Mouse (Mus musculus): ENCODE results near the gene 2210408I21Rik. TPM values are rescaled to one million over a fixed set of nuclear protein-coding genes. Genes with fewer than 3 reads are reported as not detected.
"Not testable (repeated sequence)": the region's sequence is repeated elsewhere in the genome, so short reads cannot be mapped to it uniquely, and the experiment has no call there.

2210408I21Rik gene
- polyA plus RNA-seq (2015; fragmentation: Nextera tagmentation; extraction: Ambion mirVana), result 4.8 and 5.2 TPM in 2 replicates

- Histone ChIP-seq H3K9me3 (replicated peaks) (no peaks in the 10 kb centered on the region), H3K27me3 (no peaks in the 10 kb centered on the region), H3K4me2 (peak within 1 kb of the TSS; percentile 69), H3K4me3 (peak within 1 kb of the TSS; percentile 100), H3K27ac (peak within 1 kb of the TSS; percentile 90), H3K36me3 (no peaks in the 10 kb centered on the region), H3K9ac (peak within 1 kb of the TSS; percentile 96), H3K4me1 (replicated peaks) (no peaks in the 10 kb centered on the region)
- ATAC-seq (replicated peaks; ENCODE audit: insufficient number of reproducible peaks, insufficient read depth, low FRiP score, low read depth), result peak; percentile 94
- under 1% methylated on average over 64 of the region's 65 CpGs for WGBS
Measured at GRCm38 (mm10) chr13:77134931-77135620, at the start of gene 2210408I21Rik, which contains the start of gene Slf1. Gene 2210408I21Rik, plus strand, starts transcription at chr13:77135540. Gene Slf1, minus strand, starts transcription at chr13:77135473.

GRCm38 (mm10) chr13:77092876-77093275 is 42.5 kb upstream of the 2210408I21Rik start:
- not testable (repeated sequence) for H3K9me3 ChIP-seq (replicated peaks); H3K27ac ChIP-seq; ATAC-seq (replicated peaks; ENCODE audit: insufficient number of reproducible peaks, insufficient read depth, low FRiP score, low read depth)

GRCm38 (mm10) chr13:77107734-77108133 is 27.6 kb upstream of the 2210408I21Rik start:
- H3K27ac ChIP-seq, result no peak overlapping the region
- ATAC-seq (replicated peaks; ENCODE audit: insufficient number of reproducible peaks, insufficient read depth, low FRiP score, low read depth), result no peak
- H3K9me3 ChIP-seq (replicated peaks), result no peaks in the 10 kb centered on the region
- no peak overlapping the region for H3K4me3 ChIP-seq
- no peak overlapping the region for H3K9ac ChIP-seq
- no peaks in the 10 kb centered on the region for H3K4me1 ChIP-seq (replicated peaks)
- H3K4me2 ChIP-seq, result no peak overlapping the region
- peaks cover 6% of the 10 kb centered on the region; the same call in 1 of the 2 replicates for H3K36me3 ChIP-seq
- H3K27me3 ChIP-seq, result no peaks in the 10 kb centered on the region

More at GRCm38 (mm10) chr13:77092876-77093275, 42.5 kb upstream of the 2210408I21Rik start:
- H3K4me2 ChIP-seq; H3K4me3 ChIP-seq; H3K4me1 ChIP-seq (replicated peaks); H3K27me3 ChIP-seq; H3K36me3 ChIP-seq; H3K9ac ChIP-seq: not testable (repeated sequence)
- 100% methylated on average over 1 of the region's 1 CpGs for WGBS

- no peak for ATAC-seq (replicated peaks; ENCODE audit: insufficient number of reproducible peaks, insufficient read depth, low FRiP score, low read depth)
- H3K36me3 ChIP-seq, result no peaks in the 10 kb centered on the region
- H3K9ac ChIP-seq, result no peak overlapping the region
- WGBS, result 85% methylated on average over 4 of the region's 4 CpGs
- no peak overlapping the region for H3K4me2 ChIP-seq
- H3K4me1 ChIP-seq (replicated peaks), result no peaks in the 10 kb centered on the region
- H3K9me3 ChIP-seq (replicated peaks), result no peaks in the 10 kb centered on the region
- H3K27ac ChIP-seq, result no peak overlapping the region
- H3K4me3 ChIP-seq, result no peak overlapping the region
- no peaks in the 10 kb centered on the region for H3K27me3 ChIP-seq
Measured at GRCm38 (mm10) chr13:77118695-77119094, 16.6 kb upstream of the 2210408I21Rik start.

- no peak overlapping the region for H3K4me3 ChIP-seq
- H3K9ac ChIP-seq, result no peak overlapping the region
- ATAC-seq (replicated peaks; ENCODE audit: insufficient number of reproducible peaks, insufficient read depth, low FRiP score, low read depth), result no peak
- H3K4me1 ChIP-seq (replicated peaks), result no peaks in the 10 kb centered on the region
- H3K9me3 ChIP-seq (replicated peaks), result no peaks in the 10 kb centered on the region
- WGBS, result 89% methylated on average over 3 of the region's 3 CpGs
- H3K27me3 ChIP-seq, result no peaks in the 10 kb centered on the region
- peaks cover 8% of the 10 kb centered on the region; the same call in 1 of the 2 replicates for H3K36me3 ChIP-seq
- no peak overlapping the region for H3K4me2 ChIP-seq
- H3K27ac ChIP-seq, result no peak overlapping the region
Measured at GRCm38 (mm10) chr13:77125159-77125558, 10.2 kb upstream of the 2210408I21Rik start.

- no peaks in the 10 kb centered on the region for H3K4me1 ChIP-seq (replicated peaks)
- H3K4me3 ChIP-seq, result no peak overlapping the region
- no peaks in the 10 kb centered on the region for H3K27me3 ChIP-seq
- no peak overlapping the region for H3K9ac ChIP-seq
- H3K36me3 ChIP-seq, result peaks cover 8% of the 10 kb centered on the region; the same call in 1 of the 2 replicates
- ATAC-seq (replicated peaks; ENCODE audit: insufficient number of reproducible peaks, insufficient read depth, low FRiP score, low read depth), result no peak
- no peak overlapping the region for H3K27ac ChIP-seq
- 71% methylated on average over 2 of the region's 2 CpGs for WGBS
- H3K9me3 ChIP-seq (replicated peaks), result no peaks in the 10 kb centered on the region
- H3K4me2 ChIP-seq, result no peak overlapping the region
Measured at GRCm38 (mm10) chr13:77128240-77128639, 7.1 kb upstream of the 2210408I21Rik start.

- peak overlapping the region; percentile 29 for H3K27ac ChIP-seq
- H3K9me3 ChIP-seq (replicated peaks), result no peaks in the 10 kb centered on the region
- no peak overlapping the region for H3K9ac ChIP-seq
- no peaks in the 10 kb centered on the region for H3K36me3 ChIP-seq
- no peak overlapping the region for H3K4me3 ChIP-seq
- no peaks in the 10 kb centered on the region for H3K27me3 ChIP-seq
- no peak overlapping the region for H3K4me2 ChIP-seq
- no peak for ATAC-seq (replicated peaks; ENCODE audit: insufficient number of reproducible peaks, insufficient read depth, low FRiP score, low read depth)
- WGBS, result 55% methylated on average over 2 of the region's 2 CpGs
- no peaks in the 10 kb centered on the region for H3K4me1 ChIP-seq (replicated peaks)
Measured at GRCm38 (mm10) chr13:77131132-77131531, 4.2 kb upstream of the 2210408I21Rik start.

- no peaks in the 10 kb centered on the region for H3K4me1 ChIP-seq (replicated peaks)
- peak; percentile 51 for ATAC-seq (replicated peaks; ENCODE audit: insufficient number of reproducible peaks, insufficient read depth, low FRiP score, low read depth)
- peak overlapping the region; percentile 90 for H3K27ac ChIP-seq
- H3K4me3 ChIP-seq, result peak overlapping the region; percentile 100
- H3K4me2 ChIP-seq, result peak overlapping the region; percentile 69
- H3K9ac ChIP-seq, result peak overlapping the region; percentile 96
- H3K9me3 ChIP-seq (replicated peaks), result no peaks in the 10 kb centered on the region
- no peaks in the 10 kb centered on the region for H3K27me3 ChIP-seq
- H3K36me3 ChIP-seq, result no peaks in the 10 kb centered on the region
- WGBS, result under 1% methylated on average over 11 of the region's 11 CpGs
Measured at GRCm38 (mm10) chr13:77135621-77135981, 261 bp downstream of the 2210408I21Rik start.

GRCm38 (mm10) chr13:77140890-77141289 is 5.5 kb downstream of the 2210408I21Rik start:
- Histone ChIP-seq H3K27ac (no peak overlapping the region), H3K36me3 (no peaks in the 10 kb centered on the region), H3K4me2 (no peak overlapping the region), H3K27me3 (no peaks in the 10 kb centered on the region), H3K9ac (no peak overlapping the region), H3K4me3 (no peak overlapping the region), H3K4me1 (replicated peaks) (no peaks in the 10 kb centered on the region), H3K9me3 (replicated peaks) (no peaks in the 10 kb centered on the region)
- no peak for ATAC-seq (replicated peaks; ENCODE audit: insufficient number of reproducible peaks, insufficient read depth, low FRiP score, low read depth)
- 84% methylated on average over 2 of the region's 2 CpGs for whole genome bisulfite sequencing

- Histone ChIP-seq H3K9ac (no peak overlapping the region), H3K4me3 (no peak overlapping the region), H3K36me3 (no peaks in the 10 kb centered on the region), H3K9me3 (replicated peaks) (no peaks in the 10 kb centered on the region), H3K4me2 (no peak overlapping the region), H3K27ac (no peak overlapping the region), H3K27me3 (no peaks in the 10 kb centered on the region), H3K4me1 (replicated peaks) (no peaks in the 10 kb centered on the region)
- ATAC-seq (replicated peaks; ENCODE audit: insufficient number of reproducible peaks, insufficient read depth, low FRiP score, low read depth), result no peak
Measured at GRCm38 (mm10) chr13:77177931-77178330, 42.6 kb downstream of the 2210408I21Rik start.

- no peak overlapping the region for H3K27ac ChIP-seq
- no peaks in the 10 kb centered on the region for H3K4me1 ChIP-seq (replicated peaks)
- no peak overlapping the region for H3K9ac ChIP-seq
- H3K4me3 ChIP-seq, result no peak overlapping the region
- WGBS, result 85% methylated on average over 8 of the region's 8 CpGs
- H3K9me3 ChIP-seq (replicated peaks), result no peaks in the 10 kb centered on the region
- no peaks in the 10 kb centered on the region for H3K27me3 ChIP-seq
- no peak for ATAC-seq (replicated peaks; ENCODE audit: insufficient number of reproducible peaks, insufficient read depth, low FRiP score, low read depth)
- no peaks in the 10 kb centered on the region for H3K36me3 ChIP-seq
- H3K4me2 ChIP-seq, result no peak overlapping the region
Measured at GRCm38 (mm10) chr13:77190606-77191005, 55.3 kb downstream of the 2210408I21Rik start.

- Histone ChIP-seq H3K27me3 (no peaks in the 10 kb centered on the region), H3K9me3 (replicated peaks) (no peaks in the 10 kb centered on the region), H3K4me2 (no peak overlapping the region), H3K9ac (no peak overlapping the region), H3K4me3 (no peak overlapping the region), H3K36me3 (no peaks in the 10 kb centered on the region), H3K27ac (no peak overlapping the region), H3K4me1 (replicated peaks) (no peaks in the 10 kb centered on the region)
- ATAC-seq (replicated peaks; ENCODE audit: insufficient number of reproducible peaks, insufficient read depth, low FRiP score, low read depth), result no peak
- WGBS, result 80% methylated on average over 2 of the region's 2 CpGs
Measured at GRCm38 (mm10) chr13:77192201-77192600, 56.9 kb downstream of the 2210408I21Rik start.

All from heart, embryonic 15.5 days (tissue).